Mouse (Mus musculus) liver, embryonic 16.5 days (tissue): ENCODE measurements at regions not wholly inside any gene's neighbourhood (a gene's known extent, or its start where the extent isn't known, plus 50 kb on each side); places are given as distances from the start of the nearest gene placed in this dataset.

ENCODE experiments used
- ATAC-seq: fragments of 200-750 bp; cut with Nextera tagmentation; 2 replicates; pipeline ENCODE4 v1.8.0; 2017; ENCODE audit warnings: low read depth, mild to moderate bottlenecking, moderate number of reproducible peaks, moderate library complexity
- H3K27ac ChIP-seq: fragments of 300-500 bp; sonication (generic); 2 replicates; pipeline ENCODE4 v1.5.1; 2014; ENCODE audit warnings: mild to moderate bottlenecking, low read length
- H3K27me3 ChIP-seq: fragments of 300-500 bp; sonication (generic); 2 replicates; pipeline ENCODE4 v1.6.1; 2014; ENCODE audit warnings: low read depth, low read length, mixed read lengths; ENCODE audit not compliant: control insufficient read depth, insufficient read depth
- H3K36me3 ChIP-seq: fragments of 300-500 bp; sonication (generic); 2 replicates; pipeline ENCODE4 v1.6.1; 2014; ENCODE audit warnings: mild to moderate bottlenecking; ENCODE audit not compliant: control insufficient read depth, insufficient read depth
- H3K4me1 ChIP-seq: fragments of 300-500 bp; sonication (generic); 2 replicates; pipeline ENCODE4 v1.6.1; 2014; ENCODE audit warnings: low read depth, low read length, mixed read lengths; ENCODE audit not compliant: control insufficient read depth
- H3K4me2 ChIP-seq: fragments of 300-500 bp; sonication (generic); 2 replicates; pipeline ENCODE4 v1.6.1; 2014; ENCODE audit warnings: low read depth, low read length, mixed read lengths
- H3K4me3 ChIP-seq: fragments of 300-500 bp; sonication (generic); 2 replicates; pipeline ENCODE4 v1.5.1; 2014; ENCODE audit warnings: low read depth, mild to moderate bottlenecking, low read length
- H3K9ac ChIP-seq: fragments of 300-500 bp; sonication (generic); 2 replicates; pipeline ENCODE4 v1.6.1; 2014; ENCODE audit warnings: low read depth, low read length
- H3K9me3 ChIP-seq: fragments of 300-500 bp; sonication (generic); replicated peaks from 2 replicates; pipeline ENCODE4 v1.6.1; 2016; ENCODE audit warnings: low read length; ENCODE audit not compliant: control insufficient read depth
- WGBS: fragments of 180-500 bp; shearing (Covaris S2); extraction: QIAGEN DNeasy Blood & Tissue Kit; methylation state at CpG from one replicate; pipeline ENCODE4 v1.1.7; 2014; ENCODE audit not compliant: insufficient replicate concordance; 5-methylcytosine and 5-hydroxymethylcytosine counted together

GRCm38 (mm10) chr8:26608001-26608400 is 369.1 kb upstream of the Zfp703 start:
- H3K9ac ChIP-seq = no peak overlapping the region
- H3K27me3 ChIP-seq = no peaks in the 10 kb centered on the region
- no peaks in the 10 kb centered on the region for H3K36me3 ChIP-seq
- H3K4me3 ChIP-seq = no peak overlapping the region
- WGBS = 50% methylated on average over 1 of the region's 1 CpGs
- H3K9me3 ChIP-seq = no peaks in the 10 kb centered on the region
- ATAC-seq = no peak
- H3K4me1 ChIP-seq = no peaks in the 10 kb centered on the region
- H3K4me2 ChIP-seq = no peak overlapping the region
- no peak overlapping the region for H3K27ac ChIP-seq

DNA sequence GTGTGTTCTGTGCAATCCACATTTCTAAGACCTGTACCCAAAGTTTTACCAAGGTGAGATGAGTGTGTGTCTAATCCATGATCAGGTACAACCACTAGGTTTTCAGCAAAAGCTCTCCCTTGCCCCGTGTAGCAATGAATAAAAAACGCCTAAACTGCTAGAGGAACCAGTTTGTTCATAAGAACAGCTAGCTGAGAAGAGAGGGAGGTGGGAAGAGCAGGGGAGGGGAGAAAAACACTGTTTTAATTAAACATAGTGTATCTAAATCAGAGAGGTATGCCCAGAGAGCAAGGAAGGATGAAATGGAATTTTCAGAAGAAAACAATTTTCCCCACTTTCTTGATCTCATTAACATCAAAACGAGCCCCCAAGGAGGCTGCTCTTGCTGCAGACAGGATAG is 368.5 kb upstream of the Zfp703 start:
- Histone ChIP-seq H3K27me3 (no peaks in the 10 kb centered on the region), H3K36me3 (no peaks in the 10 kb centered on the region), H3K9ac (no peak overlapping the region), H3K4me2 (no peak overlapping the region), H3K9me3 (no peaks in the 10 kb centered on the region), H3K4me3 (no peak overlapping the region), H3K4me1 (no peaks in the 10 kb centered on the region), H3K27ac (no peak overlapping the region)
- ATAC-seq = no peak
- 33% methylated on average over 3 of the region's 3 CpGs for WGBS

DNA sequence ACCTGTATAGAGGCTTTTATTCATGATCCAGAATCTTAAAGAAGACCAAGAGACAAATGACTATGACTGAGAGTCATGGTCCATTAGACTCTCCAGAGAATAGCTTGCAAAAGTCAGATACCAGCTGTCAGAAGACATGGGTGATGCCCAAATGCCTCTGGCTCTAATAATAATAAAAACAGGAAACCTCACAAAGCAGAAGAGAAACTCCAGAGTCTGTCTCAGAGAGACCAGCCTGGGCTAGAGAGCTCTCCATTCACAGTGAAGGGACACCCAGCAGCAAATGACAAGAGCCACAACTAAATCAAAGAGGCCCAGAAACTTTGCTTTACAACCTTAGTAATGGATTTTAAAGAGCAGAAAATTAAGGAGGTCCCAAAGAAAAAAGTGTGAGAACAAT is 365.0 kb upstream of the Zfp703 start:
- H3K4me2 ChIP-seq = no peak overlapping the region
- H3K36me3 ChIP-seq = no peaks in the 10 kb centered on the region
- no peaks in the 10 kb centered on the region for H3K9me3 ChIP-seq
- no peak for ATAC-seq
- H3K4me3 ChIP-seq = no peak overlapping the region
- no peak overlapping the region for H3K9ac ChIP-seq
- no peaks in the 10 kb centered on the region for H3K27me3 ChIP-seq
- H3K27ac ChIP-seq = no peak overlapping the region
- H3K4me1 ChIP-seq = no peaks in the 10 kb centered on the region

GRCm38 (mm10) chr8:26622311-26623052 is 354.6 kb upstream of the Zfp703 start:
- H3K4me3 ChIP-seq = no peak overlapping the region
- H3K9me3 ChIP-seq = no peaks in the 10 kb centered on the region
- no peak for ATAC-seq
- no peaks in the 10 kb centered on the region for H3K27me3 ChIP-seq
- H3K4me1 ChIP-seq = no peaks in the 10 kb centered on the region
- H3K4me2 ChIP-seq = no peak overlapping the region
- whole genome bisulfite sequencing = 22% methylated on average over 12 of the region's 12 CpGs
- no peak overlapping the region for H3K9ac ChIP-seq
- no peak overlapping the region for H3K27ac ChIP-seq
- no peaks in the 10 kb centered on the region for H3K36me3 ChIP-seq

GRCm38 (mm10) chr8:26626186-26626585 is 350.9 kb upstream of the Zfp703 start:
- WGBS = 61% methylated on average over 14 of the region's 14 CpGs
- H3K27me3 ChIP-seq = no peaks in the 10 kb centered on the region
- no peak overlapping the region for H3K4me3 ChIP-seq
- H3K4me1 ChIP-seq = no peaks in the 10 kb centered on the region
- H3K4me2 ChIP-seq = no peak overlapping the region
- no peak for ATAC-seq
- H3K9ac ChIP-seq = no peak overlapping the region
- no peaks in the 10 kb centered on the region for H3K9me3 ChIP-seq
- H3K36me3 ChIP-seq = no peaks in the 10 kb centered on the region
- no peak overlapping the region for H3K27ac ChIP-seq

DNA sequence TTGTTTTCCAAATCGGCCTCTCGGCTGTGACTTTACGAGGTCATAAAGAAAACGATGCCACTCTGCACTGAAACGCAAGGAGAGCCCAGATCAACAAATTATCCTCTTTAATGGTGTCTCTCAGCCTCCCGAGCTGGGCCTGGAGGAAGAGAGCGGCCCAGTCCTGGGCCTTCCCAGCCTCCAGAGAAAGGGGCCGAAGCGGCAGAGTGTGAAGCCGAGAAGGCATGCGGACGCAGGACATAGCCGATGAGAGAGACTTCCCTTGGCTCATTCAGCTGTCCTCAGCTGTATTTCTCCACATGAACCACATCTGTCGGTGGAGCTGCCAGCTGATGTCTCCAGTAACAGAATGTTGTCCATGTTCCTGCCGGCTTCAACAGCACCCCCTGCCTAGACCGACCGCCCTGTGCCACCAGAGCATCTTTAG is 350.5 kb upstream of the Zfp703 start:
- ATAC-seq = no peak
- Histone ChIP-seq H3K9ac (no peak overlapping the region), H3K4me3 (no peak overlapping the region), H3K27ac (no peak overlapping the region), H3K27me3 (no peaks in the 10 kb centered on the region), H3K36me3 (no peaks in the 10 kb centered on the region), H3K9me3 (no peaks in the 10 kb centered on the region), H3K4me2 (no peak overlapping the region), H3K4me1 (no peaks in the 10 kb centered on the region)
- WGBS = 59% methylated on average over 17 of the region's 17 CpGs

DNA sequence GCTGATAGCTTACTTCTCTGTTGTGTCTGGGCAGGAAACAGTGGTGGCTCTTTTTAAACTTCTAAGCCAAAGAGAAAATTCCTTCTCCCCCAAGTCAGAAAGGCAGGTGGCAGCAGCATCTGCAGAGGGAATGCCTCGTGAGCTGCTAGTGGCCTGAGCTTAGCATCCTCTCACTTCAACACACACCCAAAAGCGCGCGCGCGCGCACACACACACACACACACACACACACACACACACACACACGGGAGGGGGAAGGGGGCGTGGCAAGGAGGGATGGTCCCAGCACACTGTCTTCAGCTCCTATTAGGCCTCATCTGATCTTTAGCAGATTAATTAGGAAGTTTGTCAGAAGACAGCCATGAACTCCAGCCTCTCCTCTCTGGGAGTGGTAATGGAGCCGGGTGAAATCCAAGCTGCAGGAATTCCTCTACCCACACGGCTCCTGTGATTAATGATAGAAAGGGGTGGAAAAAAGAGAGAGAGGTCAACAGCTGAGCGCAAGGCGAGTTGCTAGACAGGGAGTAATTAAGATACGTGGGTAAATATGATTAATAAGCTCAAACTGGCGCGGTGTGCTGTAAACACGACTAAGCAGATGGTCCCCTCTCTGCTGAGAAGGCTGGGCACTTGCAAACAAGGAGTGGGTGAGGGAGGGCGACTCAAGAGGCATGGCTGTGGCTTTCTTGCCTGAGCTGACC is 349.8 kb upstream of the Zfp703 start:
- Histone ChIP-seq H3K9ac (no peak overlapping the region), H3K4me1 (no peaks in the 10 kb centered on the region), H3K9me3 (no peaks in the 10 kb centered on the region), H3K27ac (no peak overlapping the region), H3K4me3 (no peak overlapping the region), H3K4me2 (no peak overlapping the region), H3K27me3 (no peaks in the 10 kb centered on the region), H3K36me3 (no peaks in the 10 kb centered on the region)
- 66% methylated on average over 18 of the region's 18 CpGs for WGBS
- ATAC-seq = no peak

DNA sequence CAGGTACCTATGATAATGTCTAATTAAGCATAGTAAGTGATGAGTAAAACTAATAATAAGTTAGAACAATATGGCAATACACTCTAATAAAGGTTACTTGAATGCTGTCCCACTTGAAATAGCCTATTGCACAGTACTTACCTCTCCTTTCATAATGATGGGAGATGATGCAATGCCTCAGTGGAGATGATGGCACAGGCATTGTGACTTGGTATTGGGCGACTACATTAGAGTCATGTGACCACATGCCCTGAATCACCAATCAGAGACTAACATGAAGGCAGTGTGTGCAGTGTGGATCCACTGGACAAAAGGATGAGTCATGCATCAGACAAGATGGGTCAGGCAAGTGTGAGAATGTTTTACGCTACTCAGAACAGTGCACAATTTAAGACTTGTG is 346.6 kb upstream of the Zfp703 start:
- Histone ChIP-seq H3K27me3 (no peaks in the 10 kb centered on the region), H3K9me3 (no peaks in the 10 kb centered on the region), H3K4me3 (no peak overlapping the region), H3K9ac (no peak overlapping the region), H3K36me3 (no peaks in the 10 kb centered on the region), H3K4me1 (no peaks in the 10 kb centered on the region), H3K4me2 (no peak overlapping the region), H3K27ac (no peak overlapping the region)
- WGBS = 55% methylated on average over 2 of the region's 2 CpGs
- ATAC-seq = no peak

DNA sequence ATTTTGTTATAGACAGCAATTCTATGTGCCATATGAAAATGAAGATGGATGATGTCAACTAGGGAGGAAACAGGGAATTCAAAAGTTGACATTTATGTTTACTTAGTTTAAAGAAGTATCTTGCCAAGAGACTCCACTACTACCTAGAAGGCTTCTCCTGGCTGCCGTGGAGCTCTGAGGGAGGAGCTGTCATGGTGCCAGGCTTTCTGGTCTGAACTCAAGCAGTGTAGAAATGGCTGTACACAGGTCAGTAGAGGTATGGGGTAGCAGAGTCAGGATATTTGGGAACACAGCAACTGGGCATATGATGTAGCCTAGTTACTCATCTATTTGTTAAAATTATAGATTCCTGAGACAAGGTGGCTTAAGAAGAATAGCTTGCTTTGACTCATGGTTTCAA is 341.4 kb upstream of the Zfp703 start:
- no peak overlapping the region for H3K27ac ChIP-seq
- WGBS = 68% methylated on average over 1 of the region's 1 CpGs
- H3K36me3 ChIP-seq = no peaks in the 10 kb centered on the region
- H3K27me3 ChIP-seq = no peaks in the 10 kb centered on the region
- H3K4me3 ChIP-seq = no peak overlapping the region
- ATAC-seq = no peak
- no peak overlapping the region for H3K4me2 ChIP-seq
- no peaks in the 10 kb centered on the region for H3K9me3 ChIP-seq
- H3K4me1 ChIP-seq = no peaks in the 10 kb centered on the region
- H3K9ac ChIP-seq = no peak overlapping the region
